Mouse (Mus musculus) natural killer cell, adult 2 months (primary cell): ENCODE measurements around the gene Ints1.
"Not testable (repeated sequence)": the region's sequence is repeated elsewhere in the genome, so short reads cannot be mapped to it uniquely, and the experiment has no call there.

Experiments used
- DNase-seq, 2 experiments: peaks; one replicate each; pipeline ENCODE4 v3.0.0; 2022; ENCODE audit warnings: low spot score in 2 of 2

The Ints1 gene

DNA sequence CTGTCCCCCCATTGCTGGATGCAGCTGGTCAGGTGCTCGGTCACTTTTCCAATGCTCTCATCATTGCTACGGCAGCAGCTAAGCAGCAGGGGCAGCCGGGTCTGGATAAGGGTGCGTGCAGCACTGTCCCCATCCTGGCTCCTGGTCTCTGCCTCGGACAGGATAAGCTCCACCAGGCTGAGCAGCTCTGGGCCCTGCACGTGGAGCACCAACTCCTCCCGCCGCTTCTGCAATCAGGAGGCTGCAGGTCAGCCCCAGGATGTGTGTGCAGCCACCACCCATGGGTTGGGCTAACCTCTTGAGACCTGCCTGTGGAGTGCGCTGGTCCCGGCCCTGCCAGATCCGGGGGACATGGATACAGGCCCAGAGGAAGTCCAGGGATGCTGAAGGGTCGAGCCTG, 19.3 kb downstream of the Ints1 start:
- DNase-seq: no peak

DNA sequence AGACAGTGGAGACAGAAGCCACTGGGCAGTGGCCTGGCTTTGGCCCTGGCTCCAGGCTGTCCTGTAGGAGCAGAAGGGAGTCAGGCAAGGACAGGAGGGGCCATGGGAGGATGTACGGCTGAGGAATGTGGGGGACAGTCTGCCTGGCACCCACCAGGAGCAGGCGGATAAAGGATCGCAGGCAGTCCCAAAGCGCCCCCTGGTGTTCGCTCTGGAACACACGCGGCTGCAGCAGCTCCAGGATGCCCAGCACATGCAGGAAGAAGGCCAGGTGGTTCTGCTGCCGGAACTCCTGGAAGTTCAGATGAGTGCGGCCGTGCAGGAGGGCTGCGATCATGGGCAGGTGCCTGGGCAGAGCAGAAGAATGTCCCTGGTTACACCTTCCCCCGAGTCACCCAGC, 20.7 kb downstream of the Ints1 start:
- DNase-seq: no peak

DNA sequence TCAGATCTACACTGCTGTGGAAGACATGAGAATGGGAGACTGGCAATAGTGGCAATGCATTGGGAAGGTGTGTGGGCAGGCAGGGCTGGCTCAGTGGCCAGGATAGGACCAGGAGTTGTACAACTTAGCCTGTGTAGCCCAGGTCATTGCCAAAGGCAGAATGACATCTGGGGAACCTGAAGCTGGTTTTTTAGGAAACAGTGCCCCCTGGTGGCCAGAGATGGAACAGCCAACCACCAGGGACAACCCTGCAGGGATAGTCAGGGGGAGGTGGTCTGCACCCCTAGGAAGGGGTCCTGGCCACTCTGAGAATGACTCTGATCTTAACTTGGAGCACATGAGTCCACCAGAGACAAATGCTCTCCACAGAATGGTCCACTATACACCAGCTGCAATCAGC, 24.9 kb downstream of the Ints1 start:
- DNase-seq: peak; percentile 32 to 54

DNA sequence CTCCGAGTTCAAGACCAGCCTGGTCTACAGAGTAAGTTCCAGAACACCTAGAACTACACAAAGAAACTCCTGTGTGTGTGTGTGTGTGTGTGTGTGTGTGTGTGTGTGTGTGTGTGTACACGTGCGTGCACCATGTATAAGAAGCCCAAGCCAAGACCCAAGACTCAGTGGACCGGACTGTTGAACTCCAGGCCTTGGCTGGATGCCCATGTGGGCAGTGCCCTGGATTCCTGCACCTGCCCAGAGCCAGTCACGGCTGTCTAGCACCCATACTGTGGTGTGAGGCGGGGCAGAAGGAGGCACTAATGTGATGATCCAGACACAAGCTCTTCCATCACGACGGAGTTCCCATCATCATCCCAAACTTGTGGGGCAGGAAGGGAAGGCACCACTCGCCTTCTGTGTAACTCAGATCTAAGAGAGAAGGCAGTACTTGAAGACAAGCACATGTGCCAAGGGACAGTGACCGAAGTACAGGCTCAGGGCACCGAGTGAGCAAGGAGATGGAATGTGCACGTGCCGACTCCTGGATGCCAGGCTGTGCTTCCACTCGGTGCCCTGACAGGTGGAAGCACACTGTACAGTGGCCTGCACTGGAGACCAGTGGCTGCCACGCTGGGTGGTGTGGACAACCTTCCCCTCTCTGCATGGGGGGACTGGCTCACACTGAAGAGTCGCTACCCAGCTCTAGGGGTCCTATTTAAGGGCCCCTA, 25.9 kb downstream of the Ints1 start:
- no peak for DNase-seq

DNA sequence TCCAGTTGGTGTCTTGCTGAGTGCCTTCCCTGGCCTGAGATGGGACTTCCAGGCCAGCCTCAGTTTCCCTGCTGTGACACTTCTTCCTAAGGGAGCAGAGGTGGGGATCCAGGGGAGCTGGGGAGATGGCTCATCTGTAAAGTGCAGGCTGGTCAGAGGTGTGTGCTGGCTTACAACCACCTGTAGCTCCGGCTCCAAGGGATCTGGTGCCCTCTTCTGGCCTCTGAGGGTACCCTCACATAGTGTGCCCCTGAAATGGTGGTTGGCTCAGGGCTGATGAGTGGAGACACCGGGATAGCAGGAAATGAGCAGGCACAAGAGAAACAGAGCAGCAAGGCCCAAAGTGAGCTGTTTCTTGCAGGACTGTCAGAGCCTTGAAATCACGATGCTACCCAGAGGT, 29.7 kb downstream of the Ints1 start:
- DNase-seq: peak in 1 of 2 experiments; percentile 32

DNA sequence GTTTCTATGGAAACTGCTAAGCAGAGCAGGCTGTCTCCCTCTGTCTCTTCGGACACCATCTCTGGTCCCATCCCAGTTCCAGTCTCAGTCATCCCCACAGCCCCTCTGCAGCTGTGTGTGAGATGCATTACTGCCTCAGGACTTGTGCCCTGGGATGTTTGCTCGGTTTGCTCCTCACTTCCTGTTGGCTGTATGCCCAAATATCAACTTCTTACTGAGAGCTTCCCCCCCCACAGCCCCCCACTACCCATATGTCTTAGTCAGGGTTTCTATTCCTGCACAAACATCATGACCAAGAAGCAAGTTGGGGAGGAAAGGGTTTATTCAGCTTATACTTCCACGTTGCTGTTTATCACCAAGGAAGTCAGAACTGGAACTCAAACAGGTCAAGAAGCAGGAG, 32.8 kb downstream of the Ints1 start:
- DNase-seq: not testable (repeated sequence)

DNA sequence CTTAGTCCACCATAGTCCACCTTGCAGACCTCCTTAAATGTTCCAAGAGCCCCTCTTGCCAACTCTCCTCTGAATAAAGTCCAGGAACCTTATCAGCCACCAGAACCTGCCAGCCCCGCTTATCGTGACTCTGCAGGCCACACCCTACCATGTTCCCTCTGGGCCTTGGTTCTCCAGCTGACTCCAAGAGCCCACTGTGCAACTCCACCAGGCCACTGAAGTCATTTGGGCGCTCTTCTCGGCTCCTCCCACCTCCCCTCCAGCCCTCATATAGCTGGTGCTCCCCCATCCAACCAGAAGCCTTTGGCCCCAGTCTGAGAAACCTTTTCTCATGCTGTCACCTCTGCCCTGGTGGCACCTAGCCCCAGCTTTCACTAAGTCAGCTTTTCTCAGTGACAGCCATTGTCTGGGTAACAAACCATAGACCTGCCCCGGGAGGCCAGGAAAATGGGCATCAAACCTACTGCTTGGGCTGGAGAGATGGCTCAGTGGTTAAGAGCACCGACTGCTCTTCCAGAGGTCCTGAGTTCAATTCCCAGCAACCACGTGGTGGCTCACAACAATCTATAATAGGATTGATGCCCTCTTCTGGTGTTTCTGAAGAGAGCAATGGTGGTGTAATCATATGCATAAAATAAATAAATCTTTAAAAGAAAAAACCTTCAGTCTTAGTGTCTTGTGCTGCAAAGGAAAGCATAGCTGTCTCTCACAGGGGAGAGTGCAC, 36.7 kb downstream of the Ints1 start:
- DNase-seq: no peak

DNA sequence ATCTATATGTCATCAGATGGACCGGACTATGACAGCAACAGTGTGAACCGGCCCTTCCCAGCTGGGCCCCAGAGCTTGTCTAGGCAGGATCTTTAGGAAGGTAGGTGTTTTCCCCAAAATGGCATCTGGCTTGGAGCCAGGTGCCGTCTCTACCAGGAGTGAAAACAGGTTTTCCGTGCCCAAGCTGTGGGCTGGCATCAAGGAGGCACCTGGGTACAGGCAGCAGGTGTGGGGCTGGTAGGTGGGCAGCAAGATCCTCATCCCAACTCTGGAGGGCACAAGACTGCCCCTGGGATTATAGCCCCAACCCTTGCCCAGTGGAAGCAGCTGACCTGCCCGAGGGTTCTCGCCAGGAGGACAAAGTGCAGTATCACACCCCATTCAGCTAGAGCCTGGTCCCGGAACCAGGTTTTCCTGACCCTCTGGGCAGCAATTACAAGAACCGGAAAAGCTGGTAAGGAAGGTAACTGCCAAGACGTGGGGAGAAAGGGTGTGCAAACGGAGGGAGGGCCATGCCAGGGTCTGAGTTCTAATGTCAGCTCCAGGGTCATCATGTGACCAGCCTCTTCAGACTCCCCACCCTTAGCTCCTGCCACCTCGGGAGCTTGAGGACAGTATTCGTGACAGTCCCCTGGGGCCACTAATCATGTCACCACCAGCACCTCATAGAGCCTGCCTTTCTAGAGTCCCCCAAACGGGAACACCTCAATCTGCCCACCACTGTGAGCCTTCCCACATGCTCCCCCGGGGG, 37.5 kb downstream of the Ints1 start:
- DNase-seq: no peak

DNA sequence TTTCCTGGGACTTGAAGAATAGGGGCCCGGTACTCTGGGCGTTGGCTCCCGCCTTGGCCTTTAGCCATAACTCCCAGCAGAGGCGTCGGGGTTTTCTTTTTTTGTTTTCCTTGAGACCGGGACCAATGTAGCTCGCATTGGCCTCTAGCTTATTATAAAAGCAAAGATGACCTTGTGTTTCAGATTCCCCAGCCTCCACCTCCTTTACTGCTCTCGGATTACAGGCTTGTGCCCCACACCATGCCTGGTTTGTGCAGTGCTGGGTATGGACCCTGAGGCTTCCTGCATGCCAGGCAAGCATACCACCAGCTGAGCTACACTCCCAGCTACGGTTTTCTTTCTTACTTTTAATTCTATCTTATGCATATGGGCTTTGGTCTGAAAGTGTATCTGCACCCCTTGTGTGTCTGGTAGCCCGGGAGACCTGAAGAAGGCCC, 39.0 kb downstream of the Ints1 start:
- DNase-seq: no peak

DNA sequence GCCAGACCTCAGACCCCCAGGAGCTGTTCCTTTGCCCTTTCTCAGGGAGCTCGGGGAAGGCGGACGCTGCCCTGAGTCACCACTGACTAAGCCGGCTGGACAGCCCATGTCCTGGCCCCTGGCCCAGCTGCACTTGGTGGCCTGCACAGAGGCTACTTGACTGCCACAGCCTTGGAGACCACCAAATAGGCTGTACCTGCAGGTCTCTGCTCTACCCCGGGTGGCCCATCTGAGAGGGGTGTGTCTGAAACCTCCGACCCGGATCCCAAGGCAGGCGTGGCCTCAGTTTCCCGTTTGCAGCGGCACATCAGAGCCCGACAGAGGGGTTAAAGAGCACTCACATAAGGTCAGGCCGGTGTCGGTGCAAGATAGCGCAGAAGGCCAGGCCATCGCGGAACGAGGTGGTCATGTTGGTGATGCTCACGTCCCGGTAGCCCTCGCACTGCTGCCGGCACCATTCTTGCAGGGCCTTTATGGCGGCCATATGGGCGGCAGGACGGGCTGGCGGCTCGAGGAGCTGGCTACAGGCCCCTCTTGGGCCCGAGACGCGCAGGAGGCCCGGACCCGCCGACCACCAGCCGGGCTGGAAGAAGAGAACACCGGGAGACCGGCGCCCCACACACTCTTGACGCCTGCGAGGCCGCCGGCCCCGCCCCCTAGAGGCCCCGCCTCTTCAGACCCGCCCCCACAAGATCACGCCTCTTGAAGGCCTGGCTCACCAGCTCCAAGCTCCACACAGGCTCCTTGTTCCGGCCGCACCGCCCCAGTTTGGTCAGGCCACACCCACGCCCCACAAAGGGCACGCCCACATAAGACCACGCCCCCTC, 39.6 kb downstream of the Ints1 start, which contains the start of gene Micall2:
Gene Micall2 (minus strand): TSS at position 660 of the 827 bp plus-strand sequence.
- DNase-seq: peak; percentile 83 to 87

DNA sequence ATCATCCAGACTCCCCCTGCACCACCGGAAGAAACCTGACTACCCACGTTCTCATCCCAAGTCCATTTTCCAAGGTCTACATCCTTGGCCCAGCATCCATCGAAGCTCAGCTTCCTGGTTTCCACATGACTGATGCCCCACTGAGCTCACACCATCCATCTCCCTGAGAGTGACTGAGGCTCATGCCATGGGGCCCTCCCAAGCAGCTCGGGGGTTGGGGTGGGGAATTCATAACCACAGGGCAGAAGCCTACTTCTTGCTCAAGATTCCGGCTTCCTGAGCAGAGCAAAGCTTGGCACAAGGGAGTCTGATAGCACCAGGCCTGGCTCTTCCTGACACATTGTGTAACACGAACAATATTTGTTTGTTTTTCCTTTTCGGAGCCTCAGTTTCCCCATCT, 40.7 kb downstream of the Ints1 start:
- DNase-seq: no peak

DNA sequence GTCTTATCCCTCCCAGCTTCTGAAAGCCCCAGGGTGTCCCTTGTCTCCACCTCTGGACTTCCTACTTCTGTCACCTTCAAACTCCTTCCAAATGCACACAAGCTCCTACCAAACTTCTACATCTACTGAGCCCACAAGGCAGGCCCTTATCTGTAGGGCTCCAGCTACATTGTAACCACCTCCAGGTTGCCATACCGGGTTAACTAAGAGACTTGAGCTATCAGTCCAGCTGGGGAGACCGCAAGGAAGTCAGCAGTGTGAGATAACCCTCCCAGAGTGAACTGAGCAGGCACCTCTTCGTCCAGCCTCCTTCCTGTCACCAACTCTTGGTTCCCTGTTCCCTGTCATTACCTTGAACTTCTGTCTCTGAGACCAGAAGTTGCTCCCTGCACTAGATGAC, 41.5 kb downstream of the Ints1 start:
- no peak for DNase-seq

DNA sequence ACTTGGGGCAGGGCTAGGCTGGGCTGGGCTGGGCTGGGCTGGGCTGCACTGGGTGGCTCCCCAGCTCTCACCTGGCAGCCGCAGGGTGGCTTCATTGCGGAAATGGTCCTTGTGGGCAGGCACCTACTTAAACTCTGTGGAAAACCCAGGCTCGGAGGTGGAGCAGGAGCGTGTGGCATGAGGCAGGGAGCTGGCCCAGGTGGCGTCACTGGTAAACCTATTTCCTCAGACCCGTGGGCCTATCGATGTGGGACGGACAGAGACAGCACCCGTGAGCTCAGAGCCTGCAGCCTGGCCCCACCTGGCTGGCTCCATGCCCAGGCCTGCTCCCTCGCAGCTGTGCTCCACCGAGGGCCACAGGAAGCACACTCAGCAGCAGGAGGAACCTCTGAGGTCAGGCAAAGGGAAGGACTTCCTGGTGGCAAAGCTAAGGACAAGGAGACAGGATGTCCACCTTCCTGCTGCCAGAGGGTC, 42.8 kb downstream of the Ints1 start:
- DNase-seq: no peak

DNA sequence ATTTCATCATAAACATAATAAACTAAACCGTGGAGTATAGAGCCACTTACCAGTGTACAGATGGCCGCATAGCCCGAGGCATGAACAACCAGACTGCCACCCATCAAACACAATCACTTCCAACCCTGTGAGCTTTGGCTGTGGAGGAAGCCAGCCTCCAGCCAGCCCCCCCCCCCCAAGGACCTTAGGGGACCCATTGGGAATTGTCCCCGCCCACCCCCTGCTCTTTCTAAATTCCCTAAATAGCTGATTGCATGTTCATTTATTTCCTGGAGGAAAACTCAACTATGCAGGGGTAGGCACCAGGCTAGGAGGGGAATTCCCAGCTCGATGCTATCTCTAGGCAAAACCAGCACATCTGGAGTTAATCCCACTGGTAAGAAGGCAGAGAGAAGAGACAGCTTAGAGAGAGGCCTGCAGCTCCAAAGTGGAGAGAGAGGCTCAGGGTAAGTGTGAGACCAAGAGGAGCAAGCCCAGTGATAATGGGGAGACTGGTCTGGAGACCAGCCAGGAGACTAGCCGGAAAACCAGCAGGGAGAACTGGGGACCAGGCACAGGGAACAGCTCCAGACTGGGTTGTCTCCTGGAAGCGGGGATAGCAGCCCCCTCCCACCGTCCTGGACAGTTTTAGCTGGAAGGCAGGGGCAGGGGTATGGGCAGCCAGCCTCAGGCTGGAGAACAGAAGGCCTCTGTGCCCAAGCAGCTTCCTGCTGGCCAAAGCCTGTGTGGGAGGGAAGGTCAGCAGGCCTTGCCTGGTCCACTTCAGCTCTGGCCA, 44.6 kb downstream of the Ints1 start:
- no peak for DNase-seq

DNA sequence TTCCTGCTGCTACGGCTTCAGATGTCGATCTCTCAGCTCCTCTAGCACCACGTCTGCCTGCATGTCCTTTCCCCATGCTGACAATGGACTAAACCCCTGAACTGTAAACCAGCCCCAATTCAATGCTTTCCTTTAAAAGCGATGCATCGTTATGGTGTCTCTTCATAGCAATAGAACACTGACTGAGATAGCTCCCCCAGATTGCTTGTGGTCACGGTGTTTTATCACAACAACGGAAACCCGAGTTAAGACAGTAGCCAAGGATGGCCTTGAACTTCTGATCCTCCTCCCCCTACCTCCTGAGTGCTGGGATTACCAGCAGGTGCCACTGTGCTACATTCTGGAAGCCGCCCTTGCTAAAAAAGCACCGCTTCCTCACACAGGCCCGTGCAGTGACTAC, 48.2 kb downstream of the Ints1 start:
- DNase-seq: no peak

DNA sequence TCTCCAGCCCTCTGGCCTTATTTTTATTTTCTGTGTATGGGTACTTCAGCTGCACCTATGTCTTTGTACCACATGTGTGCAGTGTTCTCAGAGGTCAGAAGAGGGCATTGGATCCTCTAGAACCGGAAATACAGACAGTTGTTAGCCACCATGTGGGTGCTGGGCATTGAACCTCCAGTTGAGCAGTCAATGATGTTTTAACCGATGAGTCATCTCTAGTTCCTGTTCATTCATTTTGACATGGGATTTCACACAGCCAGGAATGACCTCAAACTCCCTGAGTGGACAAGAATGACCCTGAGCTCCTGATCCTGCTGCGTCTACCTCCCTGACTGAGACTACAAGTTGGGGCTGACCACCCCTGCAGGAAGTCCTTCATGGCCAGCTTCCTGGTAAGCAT, 49.3 kb downstream of the Ints1 start:
- no peak for DNase-seq

DNA sequence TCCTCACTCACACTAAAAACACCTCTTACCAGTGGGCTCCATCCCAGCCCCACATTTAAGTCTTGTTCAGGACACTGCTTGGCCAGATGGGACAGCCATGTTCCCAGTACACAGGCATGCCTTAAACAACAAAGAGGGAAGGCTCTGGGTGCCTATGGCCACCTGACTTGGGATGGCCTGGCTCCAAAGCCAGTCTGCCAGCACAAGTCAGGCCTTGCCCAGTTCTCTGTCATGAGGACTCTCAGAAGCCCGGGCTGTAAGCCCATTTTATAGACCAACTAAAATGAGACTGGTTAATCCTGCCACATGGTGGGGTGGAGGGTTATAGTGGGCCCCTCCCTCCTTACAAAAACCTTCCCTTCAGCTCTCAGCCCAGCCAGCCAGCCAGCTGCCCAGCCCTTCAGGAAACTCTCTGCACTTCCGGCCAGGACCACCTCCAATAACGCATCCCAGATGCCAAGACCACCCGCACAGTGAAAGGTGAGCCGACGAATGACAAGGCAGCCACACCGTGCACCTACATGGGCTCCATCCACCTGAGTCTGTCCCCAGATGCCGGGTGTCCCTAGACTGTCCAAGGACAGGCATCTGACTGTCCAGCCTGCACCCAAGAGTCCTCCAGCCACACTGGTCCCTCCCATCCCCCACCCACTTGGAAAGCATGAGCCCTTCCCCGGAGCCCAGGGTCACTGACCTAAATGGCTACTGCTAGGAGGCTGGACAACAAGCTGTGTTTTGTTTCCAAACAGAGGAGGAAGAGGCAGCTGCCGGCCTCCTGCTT, 50.9 kb downstream of the Ints1 start:
- DNase-seq: no peak

DNA sequence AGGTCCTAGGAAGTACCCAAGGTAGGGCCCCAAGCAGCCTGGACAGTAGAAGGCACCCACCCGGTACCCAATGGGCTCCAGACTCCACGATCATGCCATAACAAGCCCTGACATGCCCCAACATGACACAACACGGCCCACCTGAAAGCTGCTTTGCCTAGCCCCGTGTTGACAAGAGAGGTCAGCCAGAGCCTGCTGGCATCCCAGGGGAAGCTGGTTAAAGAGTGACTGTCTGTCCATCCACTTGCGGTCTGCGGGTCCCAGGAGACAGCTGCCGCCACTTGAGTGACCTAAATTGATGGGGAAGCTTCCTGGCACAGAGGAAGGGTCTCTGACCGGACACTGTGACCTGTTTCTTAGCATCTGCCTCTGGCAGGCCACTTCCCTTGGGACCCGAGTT, 52.4 kb downstream of the Ints1 start:
- no peak for DNase-seq

DNA sequence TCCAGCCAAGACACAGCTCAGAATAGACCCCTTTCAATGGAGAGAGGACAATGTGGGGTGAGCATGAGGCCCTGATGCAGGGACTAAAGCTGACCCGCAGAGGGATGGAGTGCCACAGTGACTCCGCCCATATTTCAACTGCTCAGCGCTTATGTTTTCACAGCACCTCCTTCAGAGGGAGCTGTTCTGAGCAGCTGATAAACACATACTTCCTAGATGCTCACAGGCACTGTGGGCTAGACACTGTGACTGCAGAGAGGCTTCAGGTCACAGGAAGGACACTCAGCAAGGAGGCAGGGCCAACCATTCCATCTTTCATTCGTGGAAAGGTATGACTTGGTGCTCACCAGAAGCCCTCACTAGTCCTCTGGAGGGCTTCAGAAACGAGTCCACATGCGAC, 52.8 kb downstream of the Ints1 start:
- DNase-seq: no peak

DNA sequence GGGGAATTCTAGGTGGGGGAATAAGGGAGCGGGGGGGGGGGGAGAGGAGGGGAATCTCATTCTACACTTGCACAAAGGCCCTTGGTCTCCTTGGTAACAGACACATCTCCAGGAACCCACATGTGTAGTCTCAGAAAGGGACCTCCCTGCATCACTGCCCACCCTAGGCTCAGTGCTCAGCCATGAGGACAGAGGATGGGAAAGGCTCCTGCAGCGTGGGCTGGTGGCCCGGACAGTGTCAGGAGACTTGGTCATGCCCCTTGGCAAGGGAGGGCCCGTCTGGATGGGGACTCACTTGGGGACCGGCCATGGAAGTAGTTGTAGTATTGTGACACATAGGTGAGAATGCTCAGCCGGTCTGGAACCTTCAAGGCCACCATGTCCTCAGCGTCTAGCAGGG, 56.5 kb downstream of the Ints1 start:
- DNase-seq: no peak
